Mouse (Mus musculus) brain, adult 2 months (tissue): ENCODE measurements at regions not wholly inside any gene's neighbourhood (a gene's known extent, or its start where the extent isn't known, plus 50 kb on each side); places are given as distances from the start of the nearest gene placed in this dataset.

Experiments
- DNase-seq: peaks from one replicate; pipeline ENCODE4 v3.0.0; 2011; ENCODE audit warnings: low read depth, low spot score

- no peak for DNase-seq
Measured at GRCm38 (mm10) chr1:143946933-143947332, 57.0 kb downstream of the Rgs2 start.

GRCm38 (mm10) chr1:143941465-143941864, 62.5 kb downstream of the Rgs2 start:
- peak; percentile 43 for DNase-seq

- peak; percentile 77 for DNase-seq
Measured at GRCm38 (mm10) chr1:143939511-143939910, 64.5 kb downstream of the Rgs2 start.

GRCm38 (mm10) chr1:143938569-143938968, 65.4 kb downstream of the Rgs2 start:
- DNase-seq, result peak; percentile 80

GRCm38 (mm10) chr1:143930798-143931197, 73.2 kb downstream of the Rgs2 start:
- DNase-seq, result peak; percentile 74

- DNase-seq, result peak; percentile 47
Measured at GRCm38 (mm10) chr1:143929567-143930165, 74.3 kb downstream of the Rgs2 start.

- DNase-seq, result no peak
Measured at GRCm38 (mm10) chr1:143922499-143922898, 81.5 kb downstream of the Rgs2 start.

- DNase-seq, result no peak
Measured at GRCm38 (mm10) chr1:143920256-143920655, 83.7 kb downstream of the Rgs2 start.

GRCm38 (mm10) chr1:143918949-143919348, 85.0 kb downstream of the Rgs2 start:
- DNase-seq, result no peak

- no peak for DNase-seq
Measured at GRCm38 (mm10) chr1:143918146-143918774, 85.7 kb downstream of the Rgs2 start.

- DNase-seq, result peak; percentile 90
Measured at GRCm38 (mm10) chr1:143917623-143918022, 86.3 kb downstream of the Rgs2 start.

- DNase-seq, result peak; percentile 49
Measured at GRCm38 (mm10) chr1:143916587-143916986, 87.4 kb downstream of the Rgs2 start.

GRCm38 (mm10) chr1:143912586-143912985, 91.4 kb downstream of the Rgs2 start:
- DNase-seq, result peak; percentile 40

- peak; percentile 52 for DNase-seq
Measured at GRCm38 (mm10) chr1:143911230-143911629, 92.7 kb downstream of the Rgs2 start.

- no peak for DNase-seq
Measured at GRCm38 (mm10) chr1:143910530-143910929, 93.4 kb downstream of the Rgs2 start.

GRCm38 (mm10) chr1:143907312-143907711, 96.6 kb downstream of the Rgs2 start:
- no peak for DNase-seq

GRCm38 (mm10) chr1:143906881-143907280, 97.1 kb downstream of the Rgs2 start:
- DNase-seq, result no peak

- DNase-seq, result peak; percentile 79
Measured at GRCm38 (mm10) chr1:143903985-143904384, 100.0 kb downstream of the Rgs2 start.

- DNase-seq, result no peak
Measured at GRCm38 (mm10) chr1:143903234-143903633, 100.7 kb downstream of the Rgs2 start.

- DNase-seq, result no peak
Measured at GRCm38 (mm10) chr1:143901127-143901920, 102.6 kb downstream of the Rgs2 start.

- DNase-seq, result no peak
Measured at GRCm38 (mm10) chr1:143888510-143888909, 111.4 kb downstream of the Uchl5 start.

GRCm38 (mm10) chr1:143888065-143888464, 111.0 kb downstream of the Uchl5 start:
- no peak for DNase-seq

GRCm38 (mm10) chr1:143886014-143886413, 108.9 kb downstream of the Uchl5 start:
- no peak for DNase-seq
